Mouse (Mus musculus): ENCODE results near the gene Smarcc2. TPM values are rescaled to one million over a fixed set of nuclear protein-coding genes. Genes with fewer than 3 reads are reported as not detected.
"Not testable (repeated sequence)": the region's sequence is repeated elsewhere in the genome, so short reads cannot be mapped to it uniquely, and the experiment has no call there.

The Smarcc2 gene
- polyA plus RNA-seq, 1 experiment from 2014 or later = 23.5 TPM

GRCm38 (mm10) chr10:128504012-128504411, 45.0 kb downstream of the Smarcc2 start:
- H3K4me1 ChIP-seq (replicated peaks) = peaks cover 56% of the 10 kb centered on the region
- H3K27ac ChIP-seq (replicated peaks) = peak overlapping the region; percentile 64
- peak overlapping the region; percentile 43; the same call in 1 of the 2 replicates for H3K4me2 ChIP-seq
- H3K27me3 ChIP-seq = no peaks in the 10 kb centered on the region
- no peak for ATAC-seq (ENCODE audit: insufficient read depth)
- H3K36me3 ChIP-seq (replicated peaks) = 0 out of 2 replicates have a peak, but pooled peaks cover under 1% of the 10 kb centered on the region
- H3K4me3 ChIP-seq (replicated peaks) = no peak overlapping the region
- H3K9ac ChIP-seq = no peak overlapping the region
- WGBS (ENCODE audit: insufficient replicate concordance) = 38% methylated on average over 3 of the region's 3 CpGs
- no peaks in the 10 kb centered on the region for H3K9me3 ChIP-seq (replicated peaks)

- Histone ChIP-seq H3K9ac (0 out of 2 replicates have a peak overlapping the region, but pooled peaks have one; percentile 1), H3K4me1 (replicated peaks) (peaks cover 50% of the 10 kb centered on the region), H3K4me3 (replicated peaks) (no peak overlapping the region), H3K27me3 (no peaks in the 10 kb centered on the region), H3K36me3 (replicated peaks) (peaks cover 6% of the 10 kb centered on the region; the same call in 1 of the 2 replicates), H3K4me2 (peak overlapping the region; percentile 43), H3K9me3 (replicated peaks) (no peaks in the 10 kb centered on the region), H3K27ac (replicated peaks) (peak overlapping the region; percentile 64)
- peak; percentile 20; the same call in 1 of the 2 replicates for ATAC-seq (ENCODE audit: insufficient read depth)
- WGBS (ENCODE audit: insufficient replicate concordance) = 11% methylated on average over 9 of the region's 9 CpGs
These were observed 45.8 kb downstream of the Smarcc2 start for GRCm38 (mm10) chr10:128504641-128505370.

GRCm38 (mm10) chr10:128505371-128505667, 46.3 kb downstream of the Smarcc2 start:
- H3K4me2 ChIP-seq = peak overlapping the region; percentile 43; the same call in 1 of the 2 replicates
- not testable (repeated sequence) for H3K4me3 ChIP-seq (replicated peaks); H3K9me3 ChIP-seq (replicated peaks); H3K27me3 ChIP-seq; ATAC-seq (ENCODE audit: insufficient read depth)
- peak overlapping the region; percentile 64; the same call in 1 of the 2 replicates for H3K27ac ChIP-seq (replicated peaks)
- 0 out of 2 replicates have a peak overlapping the region, but pooled peaks have one; percentile 1 for H3K9ac ChIP-seq
- 70% methylated on average over 5 of the region's 5 CpGs for WGBS (ENCODE audit: insufficient replicate concordance)
- H3K36me3 ChIP-seq (replicated peaks) = peaks cover 11% of the 10 kb centered on the region
- H3K4me1 ChIP-seq (replicated peaks) = peaks cover 52% of the 10 kb centered on the region

- H3K27me3 ChIP-seq = no peaks in the 10 kb centered on the region
- no peak overlapping the region for H3K4me3 ChIP-seq (replicated peaks)
- peaks cover 16% of the 10 kb centered on the region for H3K36me3 ChIP-seq (replicated peaks)
- H3K4me2 ChIP-seq = no peak overlapping the region
- H3K9ac ChIP-seq = no peak overlapping the region
- H3K4me1 ChIP-seq (replicated peaks) = peaks cover 54% of the 10 kb centered on the region
- H3K27ac ChIP-seq (replicated peaks) = no peak overlapping the region
- no peak for ATAC-seq (ENCODE audit: insufficient read depth)
- H3K9me3 ChIP-seq (replicated peaks) = no peaks in the 10 kb centered on the region
- WGBS (ENCODE audit: insufficient replicate concordance) = 90% methylated on average over 14 of the region's 14 CpGs
These were observed 46.9 kb downstream of the Smarcc2 start for GRCm38 (mm10) chr10:128505974-128506373.

GRCm38 (mm10) chr10:128508260-128508659, 49.2 kb downstream of the Smarcc2 start:
- Histone ChIP-seq H3K36me3 (replicated peaks) (peaks cover 36% of the 10 kb centered on the region), H3K4me3 (replicated peaks) (no peak overlapping the region), H3K9me3 (replicated peaks) (no peaks in the 10 kb centered on the region), H3K27me3 (no peaks in the 10 kb centered on the region), H3K4me1 (replicated peaks) (peaks cover 48% of the 10 kb centered on the region), H3K4me2 (no peak overlapping the region), H3K9ac (no peak overlapping the region), H3K27ac (replicated peaks) (no peak overlapping the region)
- no peak for ATAC-seq (ENCODE audit: insufficient read depth)
- WGBS (ENCODE audit: insufficient replicate concordance) = 79% methylated on average over 9 of the region's 9 CpGs

GRCm38 (mm10) chr10:128509203-128509602, 50.2 kb downstream of the Smarcc2 start:
- WGBS (ENCODE audit: insufficient replicate concordance) = 82% methylated on average over 9 of the region's 9 CpGs
- H3K9me3 ChIP-seq (replicated peaks) = no peaks in the 10 kb centered on the region
- no peak overlapping the region for H3K9ac ChIP-seq
- peaks cover 40% of the 10 kb centered on the region for H3K4me1 ChIP-seq (replicated peaks)
- peaks cover 36% of the 10 kb centered on the region for H3K36me3 ChIP-seq (replicated peaks)
- H3K27me3 ChIP-seq = no peaks in the 10 kb centered on the region
- no peak overlapping the region for H3K4me3 ChIP-seq (replicated peaks)
- no peak overlapping the region for H3K4me2 ChIP-seq
- no peak overlapping the region for H3K27ac ChIP-seq (replicated peaks)
- ATAC-seq (ENCODE audit: insufficient read depth) = no peak

- Histone ChIP-seq H3K27ac (replicated peaks) (no peak overlapping the region), H3K27me3 (no peaks in the 10 kb centered on the region), H3K9ac (no peak overlapping the region), H3K36me3 (replicated peaks) (peaks cover 37% of the 10 kb centered on the region), H3K4me2 (no peak overlapping the region), H3K9me3 (replicated peaks) (no peaks in the 10 kb centered on the region), H3K4me3 (replicated peaks) (no peak overlapping the region), H3K4me1 (replicated peaks) (peaks cover 34% of the 10 kb centered on the region)
- 76% methylated on average over 4 of the region's 4 CpGs for WGBS (ENCODE audit: insufficient replicate concordance)
- no peak for ATAC-seq (ENCODE audit: insufficient read depth)
These were observed 50.8 kb downstream of the Smarcc2 start for GRCm38 (mm10) chr10:128509831-128510230.

- peaks cover 42% of the 10 kb centered on the region for H3K36me3 ChIP-seq (replicated peaks)
- H3K27me3 ChIP-seq = no peaks in the 10 kb centered on the region
- no peak overlapping the region for H3K27ac ChIP-seq (replicated peaks)
- H3K4me3 ChIP-seq (replicated peaks) = no peak overlapping the region
- H3K4me1 ChIP-seq (replicated peaks) = peaks cover 34% of the 10 kb centered on the region
- 81% methylated on average over 11 of the region's 11 CpGs for WGBS (ENCODE audit: insufficient replicate concordance)
- ATAC-seq (ENCODE audit: insufficient read depth) = no peak
- no peak overlapping the region for H3K4me2 ChIP-seq
- no peaks in the 10 kb centered on the region for H3K9me3 ChIP-seq (replicated peaks)
- no peak overlapping the region for H3K9ac ChIP-seq
These were observed 51.3 kb downstream of the Smarcc2 start for GRCm38 (mm10) chr10:128510301-128510700.

- peaks cover 49% of the 10 kb centered on the region for H3K36me3 ChIP-seq (replicated peaks)
These were observed 52.1 kb downstream of the Smarcc2 start for GRCm38 (mm10) chr10:128511189-128511588.

GRCm38 (mm10) chr10:128511761-128512160, 52.7 kb downstream of the Smarcc2 start:
- peaks cover 54% of the 10 kb centered on the region for H3K36me3 ChIP-seq (replicated peaks)
- WGBS (ENCODE audit: insufficient replicate concordance) = 86% methylated on average over 12 of the region's 12 CpGs

More at GRCm38 (mm10) chr10:128511189-128511588, 52.1 kb downstream of the Smarcc2 start:
- H3K9me3 ChIP-seq (replicated peaks) = no peaks in the 10 kb centered on the region
- peak; percentile 56; the same call in 1 of the 2 replicates for ATAC-seq (ENCODE audit: insufficient read depth)
- H3K4me3 ChIP-seq (replicated peaks) = no peak overlapping the region
- peaks cover 42% of the 10 kb centered on the region for H3K4me1 ChIP-seq (replicated peaks)
- no peak overlapping the region for H3K4me2 ChIP-seq
- no peak overlapping the region for H3K27ac ChIP-seq (replicated peaks)
- no peak overlapping the region for H3K9ac ChIP-seq
- 62% methylated on average over 9 of the region's 9 CpGs for WGBS (ENCODE audit: insufficient replicate concordance)
- no peaks in the 10 kb centered on the region for H3K27me3 ChIP-seq

GRCm38 (mm10) chr10:128515044-128515443, 56.0 kb downstream of the Smarcc2 start:
- H3K9me3 ChIP-seq (replicated peaks) = no peaks in the 10 kb centered on the region
- no peak for ATAC-seq (ENCODE audit: insufficient read depth)
- H3K4me2 ChIP-seq = no peak overlapping the region
- peaks cover 52% of the 10 kb centered on the region for H3K4me1 ChIP-seq (replicated peaks)
- H3K4me3 ChIP-seq (replicated peaks) = no peak overlapping the region
- H3K27me3 ChIP-seq = no peaks in the 10 kb centered on the region
- H3K27ac ChIP-seq (replicated peaks) = no peak overlapping the region
- 57% methylated on average over 4 of the region's 4 CpGs for WGBS (ENCODE audit: insufficient replicate concordance)
- peaks cover 71% of the 10 kb centered on the region for H3K36me3 ChIP-seq (replicated peaks)
- H3K9ac ChIP-seq = no peak overlapping the region

More at GRCm38 (mm10) chr10:128511761-128512160, 52.7 kb downstream of the Smarcc2 start:
- no peak overlapping the region for H3K4me3 ChIP-seq (replicated peaks)
- peaks cover 48% of the 10 kb centered on the region for H3K4me1 ChIP-seq (replicated peaks)
- no peak overlapping the region for H3K4me2 ChIP-seq
- H3K27me3 ChIP-seq = no peaks in the 10 kb centered on the region
- H3K9ac ChIP-seq = no peak overlapping the region
- no peak for ATAC-seq (ENCODE audit: insufficient read depth)
- no peak overlapping the region for H3K27ac ChIP-seq (replicated peaks)
- no peaks in the 10 kb centered on the region for H3K9me3 ChIP-seq (replicated peaks)

Measured in liver, embryonic 15.5 days (tissue).